Mouse (Mus musculus): ENCODE measurements at regions not wholly inside any gene's neighbourhood (a gene's known extent, or its start where the extent isn't known, plus 50 kb on each side); places are given as distances from the start of the nearest gene placed in this dataset.

DNA sequence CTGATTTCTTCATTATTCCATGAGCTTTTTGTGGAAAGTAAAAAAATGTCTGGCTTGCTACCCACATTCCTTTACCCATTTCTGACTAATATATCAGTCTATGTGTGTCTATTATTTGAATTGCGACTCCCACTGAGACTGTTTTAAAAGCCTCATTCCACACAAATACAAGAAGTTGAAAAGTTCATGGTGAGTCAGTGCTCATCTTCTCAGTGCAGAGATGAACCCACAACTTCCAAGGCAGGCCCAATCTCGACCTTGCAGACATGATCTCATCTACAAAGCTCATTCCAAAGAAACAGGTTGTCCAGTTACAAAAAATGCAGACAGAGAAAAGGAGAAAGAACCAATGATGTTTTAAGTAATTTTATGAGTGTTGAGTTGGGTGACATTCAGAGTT lies 208.0 kb downstream of the Alg10b start:
- no peak for TF ChIP-seq ZC3H11A (IDR thresholded peaks at IDR 0.05; ENCODE audit: borderline replicate concordance, low read depth, low read length)
- TF ChIP-seq CHD2 (IDR thresholded peaks at IDR 0.05; ENCODE audit: low read depth, low read length): no peak
